Mouse (Mus musculus) C2C12 (cell line): Measurements from ENCODE around the gene Tra2b. TPM values are rescaled to one million over a fixed set of nuclear protein-coding genes. Genes with fewer than 3 reads are reported as not detected.

Source experiments
- H3K27me3 ChIP-seq: one replicate; pipeline ENCODE4 v1.6.1; 2011; ENCODE audit not compliant: control insufficient read depth, insufficient read depth, insufficient read length
- H3K36me3 ChIP-seq: one replicate; pipeline ENCODE4 v1.6.1; 2011; ENCODE audit not compliant: control insufficient read depth, insufficient read depth
- H3K4me3 ChIP-seq: one replicate; pipeline ENCODE4 v1.5.1; 2011; ENCODE audit warnings: mild to moderate bottlenecking, control low read depth; ENCODE audit not compliant: poor library complexity, insufficient read depth, severe bottlenecking
- H3K79me2 ChIP-seq: one replicate; pipeline ENCODE4 v1.6.1; 2011; ENCODE audit not compliant: control insufficient read depth, insufficient read depth
- H3K79me3 ChIP-seq: one replicate; pipeline ENCODE4 v1.6.1; 2011; ENCODE audit warnings: low read depth, control low read depth
- H3ac ChIP-seq: one replicate; pipeline ENCODE3; 2011; ENCODE audit warnings: low read depth; ENCODE audit not compliant: control insufficient read depth, insufficient read length
- CEBPB ChIP-seq: IDR thresholded peaks from one replicate; pipeline ENCODE4 v1.6.1; 2011; ENCODE audit warnings: low read depth, mild to moderate bottlenecking, control low read depth, moderate library complexity
- CTCF ChIP-seq: IDR thresholded peaks from one replicate; pipeline ENCODE4 v1.5.1; 2011; ENCODE audit not compliant: control insufficient read depth, insufficient read depth, insufficient read length
- FOSL1 ChIP-seq: IDR thresholded peaks from one replicate; pipeline ENCODE4 v1.8.0; 2011; ENCODE audit warnings: mild to moderate bottlenecking, low read length; ENCODE audit not compliant: poor library complexity, insufficient read depth, severe bottlenecking
- MAX ChIP-seq: IDR thresholded peaks from one replicate; pipeline ENCODE4 v1.6.1; 2011; ENCODE audit warnings: mild to moderate bottlenecking, control low read depth
- MYOD1 ChIP-seq: IDR thresholded peaks from one replicate; pipeline ENCODE4 v1.6.1; 2011; ENCODE audit warnings: low read depth; ENCODE audit not compliant: control insufficient read depth, insufficient read length
- MYOG ChIP-seq: IDR thresholded peaks from one replicate; pipeline ENCODE4 v1.6.1; 2011; ENCODE audit not compliant: control insufficient read depth, insufficient read length; ENCODE audit errors: extremely low read depth
- USF1 ChIP-seq: IDR thresholded peaks from one replicate; pipeline ENCODE4 v1.6.1; 2011; ENCODE audit warnings: low read depth, mild to moderate bottlenecking, control low read depth, moderate library complexity
- polyA plus RNA-seq: library from polyadenylated mRNA; unstranded; fragments of >200 nt; fragmentation: generic; extraction: Trizol; gene quantifications from one replicate; pipeline ENCODE4 v1.2.1, GENCODE M21; 2012; ENCODE audit warnings: missing spikeins

Gene Tra2b
- polyA plus RNA-seq, 1 experiment = 63.9 TPM

GRCm38 (mm10) chr16:22293600-22293999 is 27.8 kb upstream of the Tra2b start:
- H3K79me3 ChIP-seq = no peaks in the 10 kb centered on the region
- H3K36me3 ChIP-seq = no peaks in the 10 kb centered on the region
- no peaks in the 10 kb centered on the region for H3K79me2 ChIP-seq
- no peak overlapping the region for H3K4me3 ChIP-seq
- no peak overlapping the region for H3ac ChIP-seq
- no peak for TF ChIP-seq MYOD1
- no peak for TF ChIP-seq CTCF
- no peak for TF ChIP-seq MYOG
- no peak for TF ChIP-seq USF1
- no peak for TF ChIP-seq FOSL1
- TF ChIP-seq MAX = no peak
- no peak for TF ChIP-seq CEBPB
- H3K27me3 ChIP-seq = no peaks in the 10 kb centered on the region

GRCm38 (mm10) chr16:22292394-22292793 is 26.6 kb upstream of the Tra2b start:
- Histone ChIP-seq H3K27me3 (peaks cover 4% of the 10 kb centered on the region), H3K4me3 (no peak overlapping the region), H3K79me2 (no peaks in the 10 kb centered on the region), H3K36me3 (no peaks in the 10 kb centered on the region), H3ac (no peak overlapping the region), H3K79me3 (no peaks in the 10 kb centered on the region)
- TF ChIP-seq USF1 = no peak
- no peak for TF ChIP-seq MYOD1
- TF ChIP-seq CEBPB = no peak
- TF ChIP-seq MAX = no peak
- TF ChIP-seq MYOG = no peak
- no peak for TF ChIP-seq CTCF
- no peak for TF ChIP-seq FOSL1

DNA sequence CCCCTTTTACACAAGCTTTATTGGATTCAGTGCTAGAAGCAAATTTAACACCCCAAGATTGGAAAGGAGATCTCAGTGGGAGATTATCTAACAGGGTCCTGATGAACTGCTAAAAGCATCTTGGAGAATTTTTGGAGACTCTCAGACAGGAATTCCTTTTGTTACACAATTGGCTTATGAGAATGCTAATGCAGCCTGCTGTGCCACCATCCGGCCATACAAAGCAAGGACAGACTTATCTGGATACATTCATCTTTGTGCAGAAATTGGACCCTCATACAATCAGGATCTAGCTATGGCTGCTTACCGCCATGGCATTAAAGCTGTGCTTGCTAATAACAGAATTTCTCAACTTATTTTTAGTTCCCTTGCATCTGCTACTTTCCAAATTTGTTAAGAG is 23.8 kb upstream of the Tra2b start:
- H3K79me3 ChIP-seq = no peaks in the 10 kb centered on the region
- H3K4me3 ChIP-seq = no peak overlapping the region
- no peak for TF ChIP-seq MAX
- no peak for TF ChIP-seq CTCF
- TF ChIP-seq USF1 = no peak
- TF ChIP-seq MYOD1 = no peak
- TF ChIP-seq MYOG = no peak
- no peak for TF ChIP-seq CEBPB
- no peak for TF ChIP-seq FOSL1
- H3K79me2 ChIP-seq = no peaks in the 10 kb centered on the region
- no peaks in the 10 kb centered on the region for H3K36me3 ChIP-seq
- H3ac ChIP-seq = no peak overlapping the region
- peaks cover 4% of the 10 kb centered on the region for H3K27me3 ChIP-seq

DNA sequence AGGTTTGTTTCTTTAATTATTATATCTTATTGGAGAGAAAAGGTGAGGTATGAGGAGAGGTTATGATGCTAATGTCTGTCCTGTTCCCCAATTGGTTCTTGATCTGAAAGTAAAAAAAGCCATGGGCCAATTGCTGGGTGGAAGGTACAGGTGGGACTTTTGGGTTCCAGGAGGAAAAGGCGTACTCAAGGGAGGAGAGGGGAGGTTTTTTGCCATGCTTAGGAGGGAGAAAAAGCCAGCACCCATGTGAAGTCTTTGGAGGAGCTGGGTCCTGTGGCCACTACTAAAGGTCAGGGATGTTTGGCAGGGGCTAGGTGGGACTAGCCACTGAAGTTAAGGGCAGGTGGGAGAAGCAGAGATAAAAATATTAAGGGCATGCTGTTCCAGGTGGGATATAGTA is 21.2 kb upstream of the Tra2b start:
- Histone ChIP-seq H3K4me3 (no peak overlapping the region), H3K27me3 (peaks cover 4% of the 10 kb centered on the region)

DNA sequence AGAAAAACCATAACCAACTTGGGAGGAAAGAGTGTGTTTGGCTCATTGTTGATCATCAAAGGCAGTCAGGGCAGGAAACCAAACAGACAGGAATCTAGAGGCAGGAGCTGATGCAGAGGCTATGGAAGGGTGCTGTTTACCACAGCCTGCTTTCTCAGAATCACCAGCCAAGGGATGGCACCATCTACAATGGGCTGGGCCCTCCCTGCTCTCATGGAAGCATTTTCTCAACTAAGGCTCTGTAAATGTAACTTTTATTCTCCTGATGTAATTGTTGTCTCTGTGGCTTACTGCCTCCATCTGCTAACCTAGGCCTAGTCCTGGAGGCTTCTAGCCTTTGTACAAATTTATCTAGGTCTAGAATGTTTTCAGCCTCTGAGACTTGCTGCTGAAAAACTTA is 10.7 kb upstream of the Tra2b start:
- Histone ChIP-seq H3K36me3 (no peaks in the 10 kb centered on the region), H3K79me2 (no peaks in the 10 kb centered on the region), H3ac (no peak overlapping the region), H3K4me3 (no peak overlapping the region), H3K27me3 (no peaks in the 10 kb centered on the region), H3K79me3 (no peaks in the 10 kb centered on the region)
- no peak for TF ChIP-seq MAX

More for the DNA sequence above, 21.2 kb upstream of the Tra2b start:
- Histone ChIP-seq H3K79me3 (no peaks in the 10 kb centered on the region), H3ac (no peak overlapping the region), H3K36me3 (no peaks in the 10 kb centered on the region), H3K79me2 (no peaks in the 10 kb centered on the region)
- no peak for TF ChIP-seq FOSL1
- no peak for TF ChIP-seq CTCF
- no peak for TF ChIP-seq CEBPB
- no peak for TF ChIP-seq MAX
- no peak for TF ChIP-seq MYOG
- TF ChIP-seq MYOD1 = no peak
- TF ChIP-seq USF1 = no peak

DNA sequence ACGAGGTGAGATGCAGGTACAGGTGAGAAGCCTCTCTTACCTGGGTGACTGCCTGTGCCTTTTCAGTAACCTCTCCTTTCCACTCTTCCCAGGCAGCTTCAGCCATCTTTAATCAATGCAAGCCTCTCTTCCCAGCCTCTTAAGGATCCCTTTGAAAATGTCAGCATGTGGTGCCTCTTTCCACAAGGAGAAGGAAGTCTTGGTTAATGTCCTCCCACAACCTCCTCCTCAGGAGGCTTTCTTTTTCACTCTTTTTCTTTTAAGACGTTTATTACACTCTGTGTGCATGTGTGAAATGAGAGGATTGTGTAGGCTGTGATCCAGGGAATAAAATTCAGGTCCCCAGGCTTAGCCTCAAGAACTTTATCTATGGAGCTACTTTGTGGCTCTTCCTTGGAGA is 9.3 kb upstream of the Tra2b start:
- H3K79me3 ChIP-seq = no peaks in the 10 kb centered on the region
- H3ac ChIP-seq = no peak overlapping the region
- no peak overlapping the region for H3K4me3 ChIP-seq
- TF ChIP-seq USF1 (no peak), CTCF (no peak), CEBPB (no peak), FOSL1 (no peak), MAX (no peak), MYOD1 (no peak), MYOG (no peak)
- H3K27me3 ChIP-seq = no peaks in the 10 kb centered on the region
- no peaks in the 10 kb centered on the region for H3K36me3 ChIP-seq
- no peaks in the 10 kb centered on the region for H3K79me2 ChIP-seq

DNA sequence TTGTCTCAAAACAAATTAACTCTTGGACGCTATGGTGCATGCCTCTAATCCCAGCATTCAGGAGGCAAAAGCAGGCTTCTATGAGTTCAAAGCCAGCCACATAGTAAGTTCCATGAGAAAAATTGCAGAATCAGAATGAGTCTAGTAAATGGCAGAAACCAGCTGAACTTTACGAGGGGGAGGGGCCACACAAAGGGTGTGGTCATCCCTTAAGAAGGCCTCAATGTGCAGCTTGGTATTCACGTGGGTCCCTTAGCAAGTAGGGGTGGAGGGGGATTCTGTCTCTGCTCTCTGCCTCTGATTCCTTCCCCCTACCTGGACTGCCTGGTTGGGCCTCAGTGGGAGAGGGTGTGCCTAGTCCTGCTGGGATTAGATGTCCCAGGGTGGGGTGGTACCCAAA is 4.7 kb upstream of the Tra2b start:
- H3ac ChIP-seq = no peak overlapping the region
- H3K79me3 ChIP-seq = peaks cover under 1% of the 10 kb centered on the region
- no peak for TF ChIP-seq USF1
- TF ChIP-seq FOSL1 = no peak
- no peak for TF ChIP-seq CEBPB
- no peak for TF ChIP-seq CTCF
- TF ChIP-seq MYOD1 = no peak
- no peak for TF ChIP-seq MAX
- TF ChIP-seq MYOG = no peak
- no peaks in the 10 kb centered on the region for H3K27me3 ChIP-seq
- H3K36me3 ChIP-seq = no peaks in the 10 kb centered on the region
- no peak overlapping the region for H3K4me3 ChIP-seq
- H3K79me2 ChIP-seq = peaks cover 14% of the 10 kb centered on the region
